Mouse (Mus musculus): ENCODE measurements at regions not wholly inside any gene's neighbourhood (a gene's known extent, or its start where the extent isn't known, plus 50 kb on each side); places are given as distances from the start of the nearest gene placed in this dataset.

GRCm38 (mm10) chr5:77659016-77659415 lies 251.2 kb upstream of the Igfbp7 start:
- no peaks in the 10 kb centered on the region for H3K36me3 ChIP-seq (replicated peaks; ENCODE audit: control insufficient read depth, insufficient read depth, low read length)
- H3K9me3 ChIP-seq (replicated peaks; ENCODE audit: control insufficient read depth, low read length): no peaks in the 10 kb centered on the region
- TF ChIP-seq EP300 (IDR thresholded peaks at IDR 0.05; ENCODE audit: low read depth): no peak
- TF ChIP-seq CTCF (IDR thresholded peaks at IDR 0.05; ENCODE audit: low read depth): no peak
- 81% methylated on average over 6 of the region's 6 CpGs for WGBS
- DNase-seq (ENCODE audit: low spot score) (no peak), ATAC-seq (ENCODE audit: insufficient read depth, low read depth) (no peak)
- H3K9ac ChIP-seq (replicated peaks; ENCODE audit: low read depth, low read length): no peak overlapping the region
- no peaks in the 10 kb centered on the region for H3K27me3 ChIP-seq (ENCODE audit: control insufficient read depth, insufficient read depth, low read length)
- H3K4me3 ChIP-seq (ENCODE audit: low read depth, low read length): no peak overlapping the region
- H3K27ac ChIP-seq (ENCODE audit: low read depth): no peak overlapping the region
- no peak overlapping the region for H3K4me2 ChIP-seq (ENCODE audit: low read depth, low read length)
- no peaks in the 10 kb centered on the region for H3K4me1 ChIP-seq (ENCODE audit: control insufficient read depth, insufficient read depth)

GRCm38 (mm10) chr5:77644651-77645050 lies 236.8 kb upstream of the Igfbp7 start:
- Histone ChIP-seq H3K9me3 (replicated peaks; ENCODE audit: control insufficient read depth, low read length) (no peaks in the 10 kb centered on the region), H3K27ac (ENCODE audit: low read depth) (no peak overlapping the region), H3K36me3 (replicated peaks; ENCODE audit: control insufficient read depth, insufficient read depth, low read length) (no peaks in the 10 kb centered on the region), H3K4me1 (ENCODE audit: control insufficient read depth, insufficient read depth) (no peaks in the 10 kb centered on the region), H3K9ac (replicated peaks; ENCODE audit: low read depth, low read length) (no peak overlapping the region), H3K27me3 (ENCODE audit: control insufficient read depth, insufficient read depth, low read length) (no peaks in the 10 kb centered on the region), H3K4me3 (ENCODE audit: low read depth, low read length) (no peak overlapping the region), H3K4me2 (ENCODE audit: low read depth, low read length) (no peak overlapping the region)
- no peak for TF ChIP-seq EP300 (IDR thresholded peaks at IDR 0.05; ENCODE audit: low read depth)
- ATAC-seq (ENCODE audit: insufficient read depth, low read depth) (no peak), DNase-seq (ENCODE audit: low spot score) (no peak)
- WGBS: 86% methylated on average over 5 of the region's 5 CpGs

GRCm38 (mm10) chr5:77620402-77620801 lies 212.6 kb upstream of the Igfbp7 start:
- 65% methylated on average over 4 of the region's 4 CpGs for WGBS
- no peak overlapping the region for H3K9ac ChIP-seq (replicated peaks; ENCODE audit: low read depth, low read length)
- DNase-seq (ENCODE audit: low spot score): no peak
- H3K4me2 ChIP-seq (ENCODE audit: low read depth, low read length): no peak overlapping the region
- H3K9me3 ChIP-seq (replicated peaks; ENCODE audit: control insufficient read depth, low read length): no peaks in the 10 kb centered on the region
- no peaks in the 10 kb centered on the region for H3K4me1 ChIP-seq (ENCODE audit: control insufficient read depth, insufficient read depth)
- H3K27ac ChIP-seq (ENCODE audit: low read depth): no peak overlapping the region
- TF ChIP-seq EP300 (IDR thresholded peaks at IDR 0.05; ENCODE audit: low read depth): no peak
- TF ChIP-seq CTCF (IDR thresholded peaks at IDR 0.05; ENCODE audit: low read depth): no peak
- no peak for ATAC-seq (ENCODE audit: insufficient read depth, low read depth)
- no peak overlapping the region for H3K4me3 ChIP-seq (ENCODE audit: low read depth, low read length)
- no peaks in the 10 kb centered on the region for H3K27me3 ChIP-seq (ENCODE audit: control insufficient read depth, insufficient read depth, low read length)
- no peaks in the 10 kb centered on the region for H3K36me3 ChIP-seq (replicated peaks; ENCODE audit: control insufficient read depth, insufficient read depth, low read length)

- Histone ChIP-seq H3K9me3 (replicated peaks; ENCODE audit: control insufficient read depth, low read length) (no peaks in the 10 kb centered on the region), H3K4me1 (ENCODE audit: control insufficient read depth, insufficient read depth) (no peaks in the 10 kb centered on the region), H3K27ac (ENCODE audit: low read depth) (no peak overlapping the region), H3K9ac (replicated peaks; ENCODE audit: low read depth, low read length) (no peak overlapping the region), H3K36me3 (replicated peaks; ENCODE audit: control insufficient read depth, insufficient read depth, low read length) (no peaks in the 10 kb centered on the region), H3K27me3 (ENCODE audit: control insufficient read depth, insufficient read depth, low read length) (no peaks in the 10 kb centered on the region), H3K4me2 (ENCODE audit: low read depth, low read length) (no peak overlapping the region), H3K4me3 (ENCODE audit: low read depth, low read length) (no peak overlapping the region)
- ATAC-seq (ENCODE audit: insufficient read depth, low read depth) (no peak), DNase-seq (ENCODE audit: low spot score) (no peak)
- TF ChIP-seq CTCF (IDR thresholded peaks at IDR 0.05; ENCODE audit: low read depth) (no peak), EP300 (IDR thresholded peaks at IDR 0.05; ENCODE audit: low read depth) (no peak)
- 87% methylated on average over 6 of the region's 6 CpGs for WGBS
These were observed 202.7 kb upstream of the Igfbp7 start for GRCm38 (mm10) chr5:77610496-77610895.

GRCm38 (mm10) chr5:77594719-77595118 lies 186.9 kb upstream of the Igfbp7 start:
- no peak for DNase-seq (ENCODE audit: low spot score)
- Histone ChIP-seq H3K36me3 (replicated peaks; ENCODE audit: control insufficient read depth, insufficient read depth, low read length) (no peaks in the 10 kb centered on the region), H3K9ac (replicated peaks; ENCODE audit: low read depth, low read length) (no peak overlapping the region), H3K27ac (ENCODE audit: low read depth) (no peak overlapping the region), H3K9me3 (replicated peaks; ENCODE audit: control insufficient read depth, low read length) (no peaks in the 10 kb centered on the region), H3K27me3 (ENCODE audit: control insufficient read depth, insufficient read depth, low read length) (no peaks in the 10 kb centered on the region), H3K4me3 (ENCODE audit: low read depth, low read length) (no peak overlapping the region), H3K4me2 (ENCODE audit: low read depth, low read length) (no peak overlapping the region), H3K4me1 (ENCODE audit: control insufficient read depth, insufficient read depth) (no peaks in the 10 kb centered on the region)
- WGBS: 79% methylated on average over 4 of the region's 4 CpGs
- no peak for ATAC-seq (ENCODE audit: insufficient read depth, low read depth)
- no peak for TF ChIP-seq CTCF (IDR thresholded peaks at IDR 0.05; ENCODE audit: low read depth)
- TF ChIP-seq EP300 (IDR thresholded peaks at IDR 0.05; ENCODE audit: low read depth): no peak

- H3K9me3 ChIP-seq (replicated peaks; ENCODE audit: control insufficient read depth, low read length): no peaks in the 10 kb centered on the region
- no peaks in the 10 kb centered on the region for H3K36me3 ChIP-seq (replicated peaks; ENCODE audit: control insufficient read depth, insufficient read depth, low read length)
- 83% methylated on average over 3 of the region's 3 CpGs for WGBS
- no peak overlapping the region for H3K9ac ChIP-seq (replicated peaks; ENCODE audit: low read depth, low read length)
- no peak overlapping the region for H3K27ac ChIP-seq (ENCODE audit: low read depth)
- no peak for DNase-seq (ENCODE audit: low spot score)
- H3K4me3 ChIP-seq (ENCODE audit: low read depth, low read length): no peak overlapping the region
- no peaks in the 10 kb centered on the region for H3K4me1 ChIP-seq (ENCODE audit: control insufficient read depth, insufficient read depth)
- no peak for ATAC-seq (ENCODE audit: insufficient read depth, low read depth)
- H3K4me2 ChIP-seq (ENCODE audit: low read depth, low read length): no peak overlapping the region
- H3K27me3 ChIP-seq (ENCODE audit: control insufficient read depth, insufficient read depth, low read length): no peaks in the 10 kb centered on the region
- no peak for TF ChIP-seq CTCF (IDR thresholded peaks at IDR 0.05; ENCODE audit: low read depth)
- TF ChIP-seq EP300 (IDR thresholded peaks at IDR 0.05; ENCODE audit: low read depth): no peak
These were observed 181.4 kb upstream of the Igfbp7 start for GRCm38 (mm10) chr5:77589252-77589651.

All from heart, postnatal 0 days (tissue).